Mouse (Mus musculus) gastrocnemius, adult 2 months (tissue): Measurements from ENCODE around the gene Hoxa13. TPM values are rescaled to one million over a fixed set of nuclear protein-coding genes. Genes with fewer than 3 reads are reported as not detected.
A peak's percentile ranks its signal among the peaks of the same experiment; 100 is the strongest.

Source experiments
- DNase-seq: peaks from one replicate; pipeline ENCODE4 v3.0.0; 2022
- H3K27ac ChIP-seq: fragments of 200-600 bp; 2 replicates; pipeline ENCODE4 v1.8.1; 2022; ENCODE audit warnings: mild to moderate bottlenecking
- H3K4me3 ChIP-seq: fragments of 200-600 bp; 2 replicates; pipeline ENCODE4 v1.8.1; 2022; ENCODE audit warnings: mild to moderate bottlenecking, moderate library complexity
- CTCF ChIP-seq: fragments of 200-600 bp; IDR thresholded peaks from 2 replicates; pipeline ENCODE4 v1.8.1; 2022; ENCODE audit warnings: antibody characterized with exemption, mild to moderate bottlenecking, moderate library complexity
- intact Hi-C: fragments of 180-260 bp; cut with DNase I; formaldehyde crosslinking; loops from one replicate; pipeline ENCODE4 v1.15.1; 2025
- microRNA-seq: library from miRNA; unstranded; fragments of <30 nt; microRNA quantifications from one replicate; pipeline ENCODE4 v1.2.0, GENCODE M21; 2021
- total RNA-seq, 2 experiments: library from RNA; stranded (reverse); gene quantifications; 2 replicates each; pipeline ENCODE4 v1.2.3; 2021

The Hoxa13 gene
- total RNA-seq, 2 experiments from 2014 or later: 1.5 to 3.8 TPM

GRCm38 (mm10) chr6:52213119-52213986 lies 47.3 kb downstream of the Hoxa13 start, which contains the start of the genes Hoxa3 and Gm28308:
Gene Hoxa3, minus strand, starts transcription at chr6:52213336.
Gene Gm28308, minus strand, starts transcription at chr6:52213339.
- intact Hi-C loops: no loop called here
- Histone ChIP-seq H3K27ac (peak within 1 kb of the TSS; percentile 97), H3K4me3 (peak within 1 kb of the TSS; percentile 79)
- no peak for TF ChIP-seq CTCF
- DNase-seq: peak; percentile 86

GRCm38 (mm10) chr6:52212556-52213118 lies 48.0 kb downstream of the Hoxa13 start:
- peak overlapping the region; percentile 97 for H3K27ac ChIP-seq
- peak overlapping the region; percentile 79 for H3K4me3 ChIP-seq
- DNase-seq: peak; percentile 61
- no peak for TF ChIP-seq CTCF
- intact Hi-C loops: no loop called here

- intact Hi-C loops: loop anchor here (2.0 kb wide), 1 partner anchor 13 kb away; no protein-coding TSS in a partner anchor
- DNase-seq: peak; percentile 45
- H3K4me3 ChIP-seq: peak overlapping the region; percentile 79
- TF ChIP-seq CTCF: no peak
- H3K27ac ChIP-seq: peak overlapping the region; percentile 97
Measured at GRCm38 (mm10) chr6:52211961-52212360, 48.7 kb downstream of the Hoxa13 start.

GRCm38 (mm10) chr6:52211170-52211935 lies 49.3 kb downstream of the Hoxa13 start:
- intact Hi-C loops: loop anchor here (2.0 kb wide), 1 partner anchor 13 kb away; no protein-coding TSS in a partner anchor
- TF ChIP-seq CTCF: peak; percentile 96
- Histone ChIP-seq H3K27ac (peak overlapping the region; percentile 97), H3K4me3 (peak overlapping the region; percentile 79)
- DNase-seq: peak; percentile 92

- Histone ChIP-seq H3K27ac (peak overlapping the region; percentile 82), H3K4me3 (peak overlapping the region; percentile 77)
- intact Hi-C loops: loop anchor here (2.0 kb wide), 1 partner anchor 15 kb away; no protein-coding TSS in a partner anchor
- no peak for DNase-seq
- TF ChIP-seq CTCF: no peak
Measured at GRCm38 (mm10) chr6:52209685-52210046, 51.0 kb downstream of the Hoxa13 start.

- Histone ChIP-seq H3K4me3 (peak overlapping the region; percentile 77), H3K27ac (peak overlapping the region; percentile 82)
- TF ChIP-seq CTCF: no peak
- no peak for DNase-seq
- intact Hi-C loops: no loop called here
Measured at GRCm38 (mm10) chr6:52208868-52209684, 51.6 kb downstream of the Hoxa13 start.

GRCm38 (mm10) chr6:52208072-52208867 lies 52.4 kb downstream of the Hoxa13 start, which contains the start of gene Hoxa6:
Gene Hoxa6, minus strand, starts transcription at chr6:52208722.
- peak; percentile 79 for DNase-seq
- peak within 1 kb of the TSS; percentile 77 for H3K4me3 ChIP-seq
- H3K27ac ChIP-seq: peak within 1 kb of the TSS; percentile 82
- no peak for TF ChIP-seq CTCF
- intact Hi-C loops: no loop called here

Small RNAs within 50 kb of the gene (microRNA-seq; reads per million reads assigned to microRNA genes)
- 7,520 reads per million, percentile 90 among the genes with 10 or more reads in this experiment for gene Mir196b

Other genes starting within 250 kb of the Hoxa13 start
- gene Skap2, start 248.3 kb downstream of the Hoxa13 start, total RNA-seq: 1 to 10 TPM; 1.9 to 4.0 TPM
- under 1 TPM; 0.13 to 0.22 TPM for gene Hoxa1, start 102.6 kb downstream of the Hoxa13 start, total RNA-seq
- gene Hoxa2, start 96.0 kb downstream of the Hoxa13 start, total RNA-seq: under 1 TPM; 0.47 to 0.56 TPM
- gene 5730596B20Rik, start 83.4 kb downstream of the Hoxa13 start, total RNA-seq: under 1 TPM in 1 of 2 experiments, not detected in 1; 0.10 TPM
- 1 to 10 TPM; 2.7 to 3.3 TPM for gene Hoxa4, start 69.1 kb downstream of the Hoxa13 start, total RNA-seq
- 1 to 10 TPM; 2.2 to 2.9 TPM for gene Hoxa5, start 56.3 kb downstream of the Hoxa13 start, total RNA-seq
- gene Hoxa6, start 52.2 kb downstream of the Hoxa13 start, total RNA-seq: 1 to 10 TPM; 2.6 to 2.7 TPM
- gene Hoxa3, start 47.5 kb downstream of the Hoxa13 start, total RNA-seq: 1 to 10 TPM; 2.8 to 3.1 TPM
- under 1 TPM in 1 of 2 experiments, not detected in 1; 0.82 TPM for gene Gm28308, start 47.5 kb downstream of the Hoxa13 start, total RNA-seq
- 1 to 10 TPM; 4.7 to 5.0 TPM for gene Hoxa7, start 39.0 kb downstream of the Hoxa13 start, total RNA-seq
- 1 to 10 TPM; 7.5 to 8.8 TPM for gene Hoxa9, start 29.8 kb downstream of the Hoxa13 start, total RNA-seq
- 10 to 100 TPM; 17.4 to 17.7 TPM for gene Hoxa10, start 20.0 kb downstream of the Hoxa13 start, total RNA-seq
- 1 to 10 TPM; 1.0 to 4.3 TPM for gene Hoxa11, start 15.1 kb downstream of the Hoxa13 start, total RNA-seq
- gene Evx1, start 52.6 kb upstream of the Hoxa13 start, total RNA-seq: not detected